ENCODE assay signal across 27 mouse cellular contexts in genomic region chr10:70971156-70971555, GRCm38 (mm10).
DNase-seq lines count a peak whose midpoint lies in the region; ATAC-seq and TF ChIP-seq lines count a peak whose summit lies in the region.
"Had no signal": no experiment of that assay in that cellular context is flagged by ENCODE, and none has a peak within 500 bp of the region (broad histone marks: within the 10 kb centered on the region; RNA-seq: fewer than 3 reads in every experiment).

No protein-coding gene starts in this region.

- no peak for TF ChIP-seq CTCF in gastrocnemius, adult 2 months (IDR thresholded peaks at IDR 0.05)
- TF ChIP-seq CTCF in hindbrain, postnatal 0 days (IDR thresholded peaks at IDR 0.05; ENCODE audit: low read depth), result no peak

- WGBS in hindbrain, postnatal 0 days, result 61% methylated on average over 11 of the region's 11 CpGs
- 73% methylated on average over 11 of the region's 11 CpGs for whole genome bisulfite sequencing in hindbrain, embryonic 16.5 days

- H3K27me3 ChIP-seq in hindbrain, postnatal 0 days (ENCODE audit: insufficient read depth, low read length), result no peaks in the 10 kb centered on the region
- H3K27me3 ChIP-seq in hindbrain, embryonic 16.5 days (replicated peaks; ENCODE audit: control insufficient read depth, insufficient read depth, low read length), result no peaks in the 10 kb centered on the region
- H3K27me3 ChIP-seq: embryonic facial prominence, embryonic 13.5 days; heart, embryonic 12.5 days; heart, embryonic 15.5 days; hindbrain, embryonic 12.5 days; hindbrain, embryonic 15.5 days had no signal

- no peaks in the 10 kb centered on the region for H3K9me3 ChIP-seq in hindbrain, postnatal 0 days (ENCODE audit: low read length)
- H3K9me3 ChIP-seq in hindbrain, embryonic 16.5 days (ENCODE audit: control insufficient read depth, low read length), result no peaks in the 10 kb centered on the region
- H3K9me3 ChIP-seq: embryonic facial prominence, embryonic 10.5 days; embryonic facial prominence, embryonic 13.5 days; heart, embryonic 12.5 days; heart, embryonic 15.5 days; hindbrain, embryonic 12.5 days; hindbrain, embryonic 15.5 days had no signal

- no peak for DNase-seq in gastrocnemius, adult 2 months
- DNase-seq in gastrocnemius, postnatal 25 days, result no peak
- peak; percentile 49 for DNase-seq in hindbrain, postnatal 0 days (ENCODE audit: low spot score)
- peak; percentile 42 to 52 for DNase-seq in right cerebral cortex, postnatal 10 days (ENCODE audit: low spot score in 2 of 2)
- DNase-seq in right cerebral cortex, adult 2 months (ENCODE audit: low spot score in 2 of 2), result no peak
- DNase-seq: adrenal gland, adult 2 months; adrenal gland, postnatal 14 days; cerebellum, adult 11-12 months; cerebellum, adult 8-10 months; cerebellum, postnatal 10 days; cerebellum, postnatal 36 days; embryo, embryonic 11 days; gastrocnemius, postnatal 36 days; heart, postnatal 14 days; kidney, adult 18-20 months had no signal

- H3K4me2 ChIP-seq in hindbrain, postnatal 0 days (ENCODE audit: low read depth, low read length), result no peak overlapping the region
- no peak overlapping the region for H3K4me2 ChIP-seq in hindbrain, embryonic 16.5 days (ENCODE audit: low read length)
- H3K4me2 ChIP-seq: embryonic facial prominence, embryonic 13.5 days; heart, embryonic 12.5 days; heart, embryonic 15.5 days; hindbrain, embryonic 12.5 days; hindbrain, embryonic 15.5 days had no signal

- peak overlapping the region; percentile 28; the same call in 1 of the 2 replicates for H3K27ac ChIP-seq in gastrocnemius, adult 2 months
- H3K27ac ChIP-seq in hindbrain, postnatal 0 days, result no peak overlapping the region
- no peak overlapping the region for H3K27ac ChIP-seq in hindbrain, embryonic 16.5 days (ENCODE audit: low read depth, low read length)
- H3K27ac ChIP-seq: embryonic facial prominence, embryonic 10.5 days; embryonic facial prominence, embryonic 13.5 days; heart, embryonic 15.5 days; hindbrain, embryonic 12.5 days; hindbrain, embryonic 15.5 days had no signal

- ATAC-seq in hindbrain, postnatal 0 days, result no peak
- no peak for ATAC-seq in hindbrain, embryonic 16.5 days
- ATAC-seq: CD4-positive, CD25-positive, alpha-beta regulatory T cell, adult 4 months; forebrain, embryonic 14.5 days; inflammation-experienced regulatory T-cells, adult 6 months; intestine, embryonic 16.5 days had no signal

- H3K36me3 ChIP-seq in hindbrain, postnatal 0 days (ENCODE audit: insufficient read depth, low read length), result no peaks in the 10 kb centered on the region
- no peaks in the 10 kb centered on the region for H3K36me3 ChIP-seq in hindbrain, embryonic 16.5 days (ENCODE audit: control insufficient read depth, insufficient read depth, low read length)
- H3K36me3 ChIP-seq: embryonic facial prominence, embryonic 10.5 days; embryonic facial prominence, embryonic 13.5 days; heart, embryonic 15.5 days; hindbrain, embryonic 12.5 days; hindbrain, embryonic 15.5 days had no signal

- intact Hi-C loops in gastrocnemius, adult 2 months (cut with DNase I), result no loop called here

- no peak overlapping the region for H3K4me3 ChIP-seq in gastrocnemius, adult 2 months
- no peak overlapping the region for H3K4me3 ChIP-seq in hindbrain, postnatal 0 days (ENCODE audit: low read length)
- no peak overlapping the region for H3K4me3 ChIP-seq in hindbrain, embryonic 16.5 days (ENCODE audit: low read length)
- H3K4me3 ChIP-seq: embryonic facial prominence, embryonic 10.5 days; embryonic facial prominence, embryonic 13.5 days; erythroblast, embryonic 14.5 days; heart, embryonic 12.5 days; heart, embryonic 15.5 days; hindbrain, embryonic 12.5 days; hindbrain, embryonic 15.5 days had no signal

- H3K9ac ChIP-seq in hindbrain, postnatal 0 days (replicated peaks; ENCODE audit: low read length), result no peak overlapping the region
- no peak overlapping the region for H3K9ac ChIP-seq in hindbrain, embryonic 16.5 days (ENCODE audit: low read depth, low read length)
- H3K9ac ChIP-seq: embryonic facial prominence, embryonic 13.5 days; heart, embryonic 12.5 days; heart, embryonic 15.5 days; hindbrain, embryonic 12.5 days; hindbrain, embryonic 15.5 days had no signal

- no peaks in the 10 kb centered on the region for H3K4me1 ChIP-seq in hindbrain, postnatal 0 days (ENCODE audit: insufficient read depth, low read length)
- H3K4me1 ChIP-seq in hindbrain, embryonic 16.5 days (ENCODE audit: control insufficient read depth, insufficient read depth, low read depth, low read length), result no peaks in the 10 kb centered on the region
- H3K4me1 ChIP-seq: hindbrain, embryonic 15.5 days had no signal

Comparison
In these comparisons a context has a peak if more than half of its experiments do, and no peak if none do; other contexts are left out.
1. DNase-seq: peak in hindbrain, postnatal 0 days (single experiment) and right cerebral cortex, postnatal 10 days (2 of 2); none in gastrocnemius, adult 2 months (single experiment), gastrocnemius, postnatal 25 days (single experiment) and right cerebral cortex, adult 2 months (0 of 2).